Mouse (Mus musculus) lung, embryonic 16.5 days (tissue): Measurements from ENCODE around the gene Rhoq. TPM values are rescaled to one million over a fixed set of nuclear protein-coding genes. Genes with fewer than 3 reads are reported as not detected.

ENCODE experiments used
- ATAC-seq: fragments of 200-750 bp; cut with Nextera tagmentation; 2 replicates; pipeline ENCODE4 v1.8.0; 2017; ENCODE audit warnings: low read depth, mild to moderate bottlenecking, moderate library complexity
- H3K27ac ChIP-seq: fragments of 300-500 bp; sonication (generic); 2 replicates; pipeline ENCODE4 v1.5.1; 2014; ENCODE audit warnings: mild to moderate bottlenecking, control low read depth, low read length
- H3K27me3 ChIP-seq: fragments of 300-500 bp; sonication (generic); 2 replicates; pipeline ENCODE4 v1.6.1; 2014; ENCODE audit warnings: low read depth, low read length, mixed read lengths; ENCODE audit not compliant: control insufficient read depth, insufficient read depth
- H3K36me3 ChIP-seq: fragments of 300-500 bp; sonication (generic); 2 replicates; pipeline ENCODE4 v1.6.1; 2014; ENCODE audit warnings: low read length; ENCODE audit not compliant: control insufficient read depth, insufficient read depth
- H3K4me1 ChIP-seq: fragments of 300-500 bp; sonication (generic); replicated peaks from 2 replicates; pipeline ENCODE4 v1.6.1; 2014; ENCODE audit warnings: low read length, mixed read lengths; ENCODE audit not compliant: control insufficient read depth, insufficient read depth
- H3K4me2 ChIP-seq: fragments of 300-500 bp; sonication (generic); 2 replicates; pipeline ENCODE4 v1.6.1; 2014; ENCODE audit warnings: low read depth, low read length, control low read depth
- H3K4me3 ChIP-seq: fragments of 300-500 bp; sonication (generic); 2 replicates; pipeline ENCODE4 v1.5.1; 2014; ENCODE audit warnings: mild to moderate bottlenecking, low read length, control low read depth
- H3K9ac ChIP-seq: fragments of 300-500 bp; sonication (generic); 2 replicates; pipeline ENCODE4 v1.6.1; 2014; ENCODE audit warnings: low read length, control low read depth
- H3K9me3 ChIP-seq: fragments of 300-500 bp; sonication (generic); 2 replicates; pipeline ENCODE4 v1.6.1; 2016; ENCODE audit warnings: low read length; ENCODE audit not compliant: control insufficient read depth
- WGBS: fragments of 180-500 bp; shearing (Covaris S2); extraction: QIAGEN DNeasy Blood & Tissue Kit; methylation state at CpG from one replicate; pipeline ENCODE4 v1.1.7; 2014; 5-methylcytosine and 5-hydroxymethylcytosine counted together
- polyA plus RNA-seq: library from polyadenylated mRNA; unstranded; fragments of >200 nt; fragmentation: Nextera tagmentation; extraction: Ambion mirVana; gene quantifications from 2 replicates; pipeline ENCODE4 v1.2.1, GENCODE M21; 2015

Rhoq gene
- polyA plus RNA-seq, 1 experiment from 2014 or later = 11.2 TPM

DNA sequence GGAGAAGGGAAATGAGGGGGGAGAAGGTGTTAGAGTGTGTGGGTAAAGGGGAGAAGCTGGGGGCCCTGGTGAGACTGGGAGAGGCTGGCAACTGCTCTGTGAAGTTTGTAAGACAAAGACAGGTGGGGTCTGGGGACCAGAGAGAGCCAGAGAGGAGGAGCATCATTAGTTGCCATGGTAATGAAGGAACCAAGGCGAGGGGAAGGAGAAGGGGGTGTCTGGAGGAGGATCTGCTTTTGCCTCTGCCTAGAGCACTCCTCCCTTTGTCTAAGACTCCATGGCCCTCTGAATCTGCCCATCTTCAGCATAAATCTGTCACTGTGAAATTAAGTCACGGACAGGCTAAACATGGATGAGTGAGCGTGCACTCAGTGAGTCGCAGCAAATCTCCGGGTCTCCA, 30.0 kb upstream of the Rhoq start:
- no peak overlapping the region for H3K9ac ChIP-seq
- WGBS = 51% methylated on average over 5 of the region's 5 CpGs
- H3K4me3 ChIP-seq = no peak overlapping the region
- H3K27ac ChIP-seq = no peak overlapping the region
- H3K4me2 ChIP-seq = no peak overlapping the region
- peaks cover 9% of the 10 kb centered on the region; the same call in 1 of the 2 replicates for H3K4me1 ChIP-seq
- no peaks in the 10 kb centered on the region for H3K9me3 ChIP-seq
- H3K27me3 ChIP-seq = no peaks in the 10 kb centered on the region; the same call in 1 of the 2 replicates
- no peaks in the 10 kb centered on the region for H3K36me3 ChIP-seq
- no peak for ATAC-seq

DNA sequence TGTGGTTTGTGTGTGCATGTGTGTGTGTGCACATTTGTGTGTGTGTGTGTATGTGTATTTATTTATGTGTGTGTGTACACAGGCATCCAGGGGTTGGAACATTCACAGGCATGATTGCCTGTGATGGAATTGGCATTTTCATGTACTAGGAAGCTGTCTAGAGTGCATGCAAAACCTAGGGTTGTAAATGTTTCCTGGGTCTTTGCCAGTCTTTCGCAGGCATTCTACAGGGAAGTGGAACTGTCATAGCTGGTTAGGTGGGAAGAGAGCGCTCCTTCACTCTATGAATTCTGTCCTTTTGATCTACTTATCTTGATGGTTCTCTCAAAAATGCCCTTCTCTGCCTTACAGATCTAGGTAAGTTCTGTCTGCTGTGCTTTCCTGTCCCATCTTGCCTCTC, 25.8 kb upstream of the Rhoq start:
- Histone ChIP-seq H3K9ac (no peak overlapping the region), H3K27me3 (no peaks in the 10 kb centered on the region; the same call in 1 of the 2 replicates), H3K36me3 (no peaks in the 10 kb centered on the region), H3K4me1 (peaks cover 10% of the 10 kb centered on the region), H3K27ac (no peak overlapping the region), H3K4me2 (peak overlapping the region; percentile 76), H3K9me3 (no peaks in the 10 kb centered on the region), H3K4me3 (no peak overlapping the region; the same call in 1 of the 2 replicates)
- WGBS = 56% methylated on average over 2 of the region's 2 CpGs
- no peak for ATAC-seq

DNA sequence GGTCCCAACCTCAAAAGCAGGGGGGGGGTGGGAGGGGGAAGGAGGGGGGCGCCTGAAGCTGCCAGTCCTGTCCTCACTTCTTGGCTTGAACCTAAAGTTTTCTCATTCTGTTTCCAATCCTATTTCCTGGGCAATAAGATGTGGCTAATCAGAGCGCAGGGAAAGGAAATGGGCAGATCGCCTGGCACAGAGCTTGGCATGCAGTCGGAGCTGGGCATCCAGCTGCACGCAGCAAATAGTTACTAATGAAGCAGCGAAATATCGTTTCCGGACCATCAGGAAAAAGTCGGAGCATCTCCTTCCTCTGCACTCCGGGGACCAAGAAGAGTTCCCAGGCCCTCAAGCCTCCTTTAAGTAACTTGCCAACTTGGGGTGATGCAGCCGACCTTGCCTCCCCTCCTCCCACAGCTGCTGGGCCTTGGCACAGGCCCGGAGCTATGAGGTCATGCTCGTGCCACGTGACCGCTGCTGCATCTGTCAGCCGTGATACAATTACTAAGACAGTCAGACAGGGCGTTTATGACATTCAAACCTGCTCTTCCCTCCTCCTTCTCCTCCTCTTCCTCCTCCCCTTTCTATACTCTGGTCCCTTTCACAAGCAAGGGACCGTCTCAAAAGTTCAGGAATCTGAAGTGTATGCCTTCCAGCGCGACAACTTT, 25.3 kb upstream of the Rhoq start:
- H3K4me2 ChIP-seq = peak overlapping the region; percentile 76
- H3K4me3 ChIP-seq = peak overlapping the region; percentile 53
- H3K9me3 ChIP-seq = no peaks in the 10 kb centered on the region
- H3K9ac ChIP-seq = peak overlapping the region; percentile 48
- no peaks in the 10 kb centered on the region for H3K36me3 ChIP-seq
- ATAC-seq = peak; percentile 95
- H3K4me1 ChIP-seq = peaks cover 10% of the 10 kb centered on the region
- H3K27ac ChIP-seq = peak overlapping the region; percentile 60
- no peaks in the 10 kb centered on the region for H3K27me3 ChIP-seq
- 2% methylated on average over 20 of the region's 20 CpGs for WGBS

DNA sequence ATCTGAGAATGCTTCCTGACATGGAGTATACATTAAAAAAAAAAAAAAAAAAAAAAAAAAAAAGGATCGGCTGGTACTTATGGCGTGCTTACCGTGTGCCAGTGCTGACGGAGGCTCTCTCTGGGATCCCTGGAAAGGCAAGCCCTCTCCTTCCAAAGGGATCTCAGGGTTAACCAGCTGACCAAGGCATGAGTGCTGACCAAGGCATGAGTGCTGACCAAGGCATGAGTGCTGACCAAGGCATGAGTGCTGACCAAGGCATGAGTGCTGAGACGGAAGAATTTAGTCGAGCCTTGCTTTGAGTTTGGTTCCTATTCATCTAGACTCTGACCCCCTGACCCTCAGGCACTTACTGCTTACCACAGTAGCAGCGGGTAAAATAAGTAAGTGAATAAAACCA, 24.2 kb upstream of the Rhoq start:
- Histone ChIP-seq H3K36me3 (no peaks in the 10 kb centered on the region), H3K27ac (no peak overlapping the region), H3K4me2 (no peak overlapping the region), H3K9me3 (no peaks in the 10 kb centered on the region), H3K4me3 (no peak overlapping the region), H3K4me1 (peaks cover 10% of the 10 kb centered on the region), H3K27me3 (no peaks in the 10 kb centered on the region), H3K9ac (no peak overlapping the region)
- 40% methylated on average over 7 of the region's 7 CpGs for WGBS
- no peak for ATAC-seq

DNA sequence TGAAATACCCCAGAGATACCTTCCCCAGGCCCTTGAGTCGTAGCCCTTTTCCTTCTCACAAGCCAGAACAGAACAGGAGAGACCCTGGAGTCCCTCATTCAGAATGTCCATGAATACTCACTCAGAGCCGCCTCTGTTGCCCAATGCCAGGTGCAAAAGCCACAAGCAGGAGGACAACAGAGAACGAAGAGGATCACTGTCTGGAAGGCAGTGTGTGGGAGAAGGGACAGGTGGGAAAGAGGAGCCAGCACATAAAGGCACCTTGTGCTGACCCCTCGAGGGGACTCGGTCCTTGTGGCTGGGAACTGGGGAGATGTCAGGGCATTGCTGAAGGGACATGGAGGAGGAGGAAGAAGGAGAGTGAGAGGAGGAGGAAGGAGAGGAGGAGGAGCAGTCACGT, 20.8 kb upstream of the Rhoq start:
- 53% methylated on average over 6 of the region's 6 CpGs for WGBS

DNA sequence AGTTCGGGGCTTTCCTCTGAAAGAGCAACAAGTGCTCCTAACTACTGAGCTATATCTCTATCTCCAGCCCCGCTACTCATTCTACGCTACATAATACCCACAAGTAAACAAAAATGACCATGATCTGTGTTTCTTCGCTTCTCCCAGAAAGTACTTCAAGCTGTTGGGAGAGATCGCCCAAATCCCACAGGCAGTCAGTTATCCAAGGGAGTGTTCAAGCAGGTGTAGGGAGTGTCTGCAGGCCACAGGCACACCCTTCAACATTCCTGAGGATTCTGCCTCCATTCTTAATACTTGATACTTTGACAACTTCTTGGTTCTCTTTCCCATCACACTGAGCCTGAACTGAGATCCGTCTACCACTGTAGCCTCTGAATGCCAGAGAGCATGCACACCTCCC, 19.7 kb upstream of the Rhoq start:
- Histone ChIP-seq H3K27me3 (no peaks in the 10 kb centered on the region), H3K36me3 (no peaks in the 10 kb centered on the region), H3K9ac (no peak overlapping the region), H3K4me1 (peaks cover 2% of the 10 kb centered on the region), H3K4me3 (no peak overlapping the region), H3K27ac (no peak overlapping the region), H3K9me3 (no peaks in the 10 kb centered on the region), H3K4me2 (no peak overlapping the region)
- ATAC-seq = no peak
- 76% methylated on average over 6 of the region's 6 CpGs for WGBS

More for the DNA sequence above, 20.8 kb upstream of the Rhoq start:
- no peak for ATAC-seq
- Histone ChIP-seq H3K4me3 (no peak overlapping the region), H3K9ac (no peak overlapping the region), H3K9me3 (no peaks in the 10 kb centered on the region), H3K36me3 (no peaks in the 10 kb centered on the region), H3K4me2 (no peak overlapping the region), H3K27ac (no peak overlapping the region), H3K27me3 (no peaks in the 10 kb centered on the region), H3K4me1 (peaks cover 10% of the 10 kb centered on the region)

DNA sequence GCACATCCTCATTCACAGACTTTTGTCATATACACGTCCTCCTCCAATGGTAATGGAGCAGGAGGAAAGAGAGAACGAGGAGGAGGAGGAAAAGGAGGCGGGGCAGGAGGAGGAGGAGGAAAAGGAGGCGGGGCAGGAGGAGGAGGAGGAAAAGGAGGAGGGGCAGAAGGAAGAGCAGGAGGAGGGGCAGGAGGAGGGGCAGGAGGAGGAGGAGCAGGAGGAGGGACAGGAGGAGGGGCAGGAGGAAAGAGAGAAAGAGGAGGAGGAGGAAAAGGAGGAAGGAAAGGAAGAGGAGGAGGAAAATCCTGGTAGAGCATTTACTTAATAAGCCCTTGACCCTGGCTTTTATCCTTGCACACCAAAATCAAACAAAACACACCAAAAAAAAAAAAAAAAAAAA, 16.8 kb upstream of the Rhoq start:
- Histone ChIP-seq H3K9me3 (no peaks in the 10 kb centered on the region), H3K36me3 (no peaks in the 10 kb centered on the region), H3K27me3 (no peaks in the 10 kb centered on the region), H3K27ac (no peak overlapping the region), H3K4me3 (no peak overlapping the region), H3K4me2 (no peak overlapping the region), H3K4me1 (no peaks in the 10 kb centered on the region), H3K9ac (no peak overlapping the region)
- no peak for ATAC-seq
- 38% methylated on average over 3 of the region's 4 CpGs for WGBS

DNA sequence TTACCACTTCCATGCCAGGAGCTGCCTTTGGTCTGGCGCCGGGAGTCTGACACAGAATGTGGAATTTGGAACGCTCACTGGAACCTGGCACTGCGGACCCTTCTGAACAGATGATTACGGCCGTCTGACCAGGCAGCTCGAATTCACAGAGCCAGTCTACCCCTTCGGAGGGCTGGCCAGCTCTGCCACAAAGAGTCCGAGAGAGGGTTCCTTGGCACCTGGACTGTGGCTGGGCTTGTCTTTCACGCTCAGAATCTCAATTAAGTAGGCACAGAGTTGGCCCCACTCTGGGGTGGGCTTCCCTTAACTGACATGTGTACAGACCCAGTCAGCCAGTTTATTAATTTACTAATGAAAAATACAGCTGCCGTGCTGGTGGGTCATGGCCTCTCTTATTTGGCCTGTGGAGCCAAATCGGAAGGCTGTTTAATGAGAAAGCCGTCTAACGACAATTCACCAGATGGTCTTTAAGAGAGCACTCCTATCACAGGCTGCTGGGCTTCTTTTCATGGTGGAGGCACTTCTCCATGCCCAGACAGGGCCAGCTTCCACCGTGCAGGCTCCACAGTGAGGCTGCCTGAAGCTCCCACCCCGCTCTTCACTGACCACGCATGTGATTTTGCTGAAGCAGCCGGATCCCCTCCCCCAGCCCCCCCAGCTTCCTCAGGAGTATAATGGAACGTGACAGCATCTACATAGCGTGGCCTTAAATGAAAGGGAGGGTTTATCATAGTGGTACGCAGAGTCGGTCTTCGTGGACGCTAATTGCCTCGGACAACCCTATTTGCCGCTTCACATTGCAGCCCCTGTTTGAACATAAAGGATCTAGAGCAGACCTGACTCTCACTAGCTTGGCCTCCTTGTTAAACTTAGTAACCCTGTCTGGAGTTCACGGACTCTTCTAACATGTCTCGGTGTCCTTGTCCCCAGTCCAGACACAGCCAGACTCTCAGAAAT, 14.8 kb upstream of the Rhoq start, which contains the start of gene Atp6v1e2:
Gene Atp6v1e2, minus strand, starts transcription at position 58 of the 957 bp plus-strand sequence.
- 80% methylated on average over 28 of the region's 28 CpGs for WGBS
- H3K4me3 ChIP-seq = no peak within 1 kb of the TSS
- H3K36me3 ChIP-seq = no peaks in the 10 kb centered on the region
- no peaks in the 10 kb centered on the region for H3K27me3 ChIP-seq
- H3K4me1 ChIP-seq = no peaks in the 10 kb centered on the region; the same call in 1 of the 2 replicates
- no peak within 1 kb of the TSS for H3K27ac ChIP-seq
- no peak within 1 kb of the TSS for H3K9ac ChIP-seq
- ATAC-seq = no peak
- no peaks in the 10 kb centered on the region for H3K9me3 ChIP-seq
- no peak within 1 kb of the TSS for H3K4me2 ChIP-seq

DNA sequence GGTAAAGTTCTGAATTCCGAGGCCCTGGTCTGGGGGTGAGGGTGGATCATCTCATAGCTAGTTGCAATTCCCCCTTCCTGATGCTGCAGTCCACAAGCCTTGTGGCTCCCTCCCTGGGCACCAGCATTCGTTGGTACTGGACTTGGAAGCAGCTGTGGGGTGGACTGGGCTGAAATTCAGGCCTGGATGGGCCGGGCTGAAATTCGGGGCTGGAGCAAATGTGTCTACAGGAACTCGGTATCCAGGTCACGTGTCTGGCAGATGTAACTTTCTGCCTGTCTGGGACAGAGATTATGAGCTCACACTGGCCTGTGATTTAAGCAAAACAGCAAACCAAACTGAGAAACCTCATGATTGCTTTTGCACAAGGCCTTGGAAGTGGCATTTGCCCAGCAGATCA, 14.1 kb upstream of the Rhoq start:
- Histone ChIP-seq H3K4me1 (no peaks in the 10 kb centered on the region; the same call in 1 of the 2 replicates), H3K27ac (no peak overlapping the region), H3K36me3 (no peaks in the 10 kb centered on the region), H3K9me3 (no peaks in the 10 kb centered on the region), H3K4me2 (no peak overlapping the region), H3K27me3 (no peaks in the 10 kb centered on the region), H3K4me3 (no peak overlapping the region), H3K9ac (no peak overlapping the region)
- 63% methylated on average over 6 of the region's 6 CpGs for WGBS
- ATAC-seq = no peak
